Mouse (Mus musculus): Measurements from ENCODE around the gene Cfap61. TPM values are rescaled to one million over a fixed set of nuclear protein-coding genes. Genes with fewer than 3 reads are reported as not detected.

Cfap61 gene
- polyA plus RNA-seq, 1 experiment from 2014 or later, result 0.31 TPM

- Histone ChIP-seq H3K4me3 (no peak overlapping the region), H3K9me3 (no peaks in the 10 kb centered on the region), H3K36me3 (no peaks in the 10 kb centered on the region), H3K27ac (no peak overlapping the region), H3K9ac (no peak overlapping the region), H3K27me3 (no peaks in the 10 kb centered on the region), H3K4me1 (no peaks in the 10 kb centered on the region), H3K4me2 (no peak overlapping the region)
- ATAC-seq (ENCODE audit: insufficient number of reproducible peaks, insufficient read depth, low FRiP score, low TSS enrichment, low read depth), result no peak
- WGBS, result 86% methylated on average over 7 of the region's 7 CpGs
These were observed 239.6 kb downstream of the Cfap61 start for GRCm38 (mm10) chr2:146174173-146174572.

- Histone ChIP-seq H3K9me3 (no peaks in the 10 kb centered on the region), H3K27me3 (no peaks in the 10 kb centered on the region), H3K4me3 (no peak overlapping the region), H3K36me3 (no peaks in the 10 kb centered on the region), H3K4me2 (no peak overlapping the region), H3K27ac (no peak overlapping the region), H3K4me1 (no peaks in the 10 kb centered on the region), H3K9ac (no peak overlapping the region)
- no peak for ATAC-seq (ENCODE audit: insufficient number of reproducible peaks, insufficient read depth, low FRiP score, low TSS enrichment, low read depth)
- WGBS, result 63% methylated on average over 1 of the region's 1 CpGs
These were observed 244.1 kb downstream of the Cfap61 start for GRCm38 (mm10) chr2:146178718-146179117.

- WGBS, result 80% methylated on average over 24 of the region's 24 CpGs
- Histone ChIP-seq H3K4me2 (no peak overlapping the region), H3K4me3 (no peak overlapping the region), H3K36me3 (no peaks in the 10 kb centered on the region), H3K9me3 (no peaks in the 10 kb centered on the region), H3K4me1 (no peaks in the 10 kb centered on the region), H3K27me3 (no peaks in the 10 kb centered on the region), H3K27ac (no peak overlapping the region), H3K9ac (no peak overlapping the region)
- no peak for ATAC-seq (ENCODE audit: insufficient number of reproducible peaks, insufficient read depth, low FRiP score, low TSS enrichment, low read depth)
These were observed 249.5 kb downstream of the Cfap61 start for GRCm38 (mm10) chr2:146183830-146184793.

- ATAC-seq (ENCODE audit: insufficient number of reproducible peaks, insufficient read depth, low FRiP score, low TSS enrichment, low read depth), result no peak
- H3K4me1 ChIP-seq, result no peaks in the 10 kb centered on the region
- no peak overlapping the region for H3K4me3 ChIP-seq
- H3K36me3 ChIP-seq, result no peaks in the 10 kb centered on the region
- H3K4me2 ChIP-seq, result no peak overlapping the region
- H3K9ac ChIP-seq, result no peak overlapping the region
- no peaks in the 10 kb centered on the region for H3K27me3 ChIP-seq
- H3K27ac ChIP-seq, result no peak overlapping the region
- 92% methylated on average over 11 of the region's 11 CpGs for WGBS
- H3K9me3 ChIP-seq, result no peaks in the 10 kb centered on the region
These were observed 261.5 kb downstream of the Cfap61 start for GRCm38 (mm10) chr2:146196126-146196525.

GRCm38 (mm10) chr2:146197947-146198346 lies 263.4 kb downstream of the Cfap61 start:
- H3K4me2 ChIP-seq, result no peak overlapping the region
- H3K4me3 ChIP-seq, result no peak overlapping the region
- no peak for ATAC-seq (ENCODE audit: insufficient number of reproducible peaks, insufficient read depth, low FRiP score, low TSS enrichment, low read depth)
- no peaks in the 10 kb centered on the region for H3K4me1 ChIP-seq
- 67% methylated on average over 7 of the region's 7 CpGs for WGBS
- no peaks in the 10 kb centered on the region for H3K36me3 ChIP-seq
- no peaks in the 10 kb centered on the region for H3K9me3 ChIP-seq
- H3K27ac ChIP-seq, result no peak overlapping the region
- H3K9ac ChIP-seq, result no peak overlapping the region
- no peaks in the 10 kb centered on the region for H3K27me3 ChIP-seq

DNA sequence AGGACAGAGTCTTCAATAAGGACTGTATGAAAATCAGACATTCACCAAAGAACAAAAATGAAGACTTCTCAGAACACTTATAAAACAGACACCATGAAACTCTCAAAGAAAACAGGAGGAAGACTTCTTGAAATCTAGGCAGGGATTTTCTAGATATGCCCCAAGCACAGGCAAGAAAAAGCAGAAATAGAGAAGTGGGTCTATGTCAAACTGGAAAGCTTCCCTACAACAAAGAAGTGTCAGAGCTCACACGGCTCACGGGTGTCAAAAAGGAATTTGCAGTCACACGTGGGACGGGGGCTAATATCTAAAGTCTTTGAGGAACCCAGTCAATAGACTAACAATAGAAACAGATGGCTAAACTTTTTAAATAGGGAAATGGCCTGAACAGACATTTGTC lies 276.4 kb downstream of the Cfap61 start:
- 65% methylated on average over 4 of the region's 4 CpGs for WGBS
- H3K4me2 ChIP-seq, result no peak overlapping the region

DNA sequence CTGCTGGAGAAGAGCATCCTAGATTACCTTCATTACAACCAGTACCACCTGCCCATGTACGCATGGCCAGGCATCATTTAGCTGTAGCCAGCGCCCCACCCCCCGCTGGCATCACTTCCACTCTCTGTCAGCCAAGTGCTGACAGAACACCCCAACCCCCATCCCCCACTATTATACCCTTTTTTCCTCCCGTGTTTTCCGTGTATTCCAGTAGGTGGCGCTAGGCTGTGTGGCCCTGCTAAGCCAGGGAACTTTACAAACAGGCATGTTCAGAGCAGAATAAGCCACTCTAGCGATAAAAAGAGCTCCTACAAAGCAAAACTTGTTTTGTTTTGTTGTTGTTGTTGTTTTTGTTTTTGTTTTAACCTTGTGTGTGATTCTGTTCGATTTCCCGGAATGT lies 280.1 kb downstream of the Cfap61 start:
- H3K4me1 ChIP-seq, result peaks cover 14% of the 10 kb centered on the region
- ATAC-seq (ENCODE audit: insufficient number of reproducible peaks, insufficient read depth, low FRiP score, low TSS enrichment, low read depth), result no peak
- H3K4me2 ChIP-seq, result no peak overlapping the region
- no peaks in the 10 kb centered on the region for H3K9me3 ChIP-seq
- no peak overlapping the region for H3K9ac ChIP-seq
- no peak overlapping the region for H3K27ac ChIP-seq
- no peaks in the 10 kb centered on the region for H3K36me3 ChIP-seq
- peaks cover 57% of the 10 kb centered on the region for H3K27me3 ChIP-seq
- WGBS, result 3% methylated on average over 9 of the region's 9 CpGs
- H3K4me3 ChIP-seq, result no peak overlapping the region

More for the DNA sequence above, 276.4 kb downstream of the Cfap61 start:
- no peaks in the 10 kb centered on the region for H3K36me3 ChIP-seq
- no peak overlapping the region for H3K9ac ChIP-seq
- ATAC-seq (ENCODE audit: insufficient number of reproducible peaks, insufficient read depth, low FRiP score, low TSS enrichment, low read depth), result no peak
- no peaks in the 10 kb centered on the region for H3K9me3 ChIP-seq
- H3K4me3 ChIP-seq, result no peak overlapping the region
- no peak overlapping the region for H3K27ac ChIP-seq
- peaks cover 23% of the 10 kb centered on the region for H3K27me3 ChIP-seq
- no peaks in the 10 kb centered on the region for H3K4me1 ChIP-seq

GRCm38 (mm10) chr2:146216111-146217064 lies 281.8 kb downstream of the Cfap61 start:
- no peaks in the 10 kb centered on the region for H3K36me3 ChIP-seq
- H3K27ac ChIP-seq, result no peak overlapping the region
- no peaks in the 10 kb centered on the region for H3K9me3 ChIP-seq
- H3K27me3 ChIP-seq, result peaks cover 67% of the 10 kb centered on the region
- no peak overlapping the region for H3K4me3 ChIP-seq
- H3K9ac ChIP-seq, result no peak overlapping the region
- 15% methylated on average over 14 of the region's 14 CpGs for WGBS
- ATAC-seq (ENCODE audit: insufficient number of reproducible peaks, insufficient read depth, low FRiP score, low TSS enrichment, low read depth), result no peak
- H3K4me1 ChIP-seq, result peaks cover 23% of the 10 kb centered on the region
- no peak overlapping the region for H3K4me2 ChIP-seq

- H3K27ac ChIP-seq, result no peak overlapping the region
- no peaks in the 10 kb centered on the region for H3K9me3 ChIP-seq
- H3K36me3 ChIP-seq, result no peaks in the 10 kb centered on the region
- H3K4me2 ChIP-seq, result no peak overlapping the region
- 0 out of 2 replicates have a peak overlapping the region, but pooled peaks have one; percentile 35 for H3K4me3 ChIP-seq
- no peak overlapping the region for H3K9ac ChIP-seq
- WGBS, result 2% methylated on average over 16 of the region's 16 CpGs
- ATAC-seq (ENCODE audit: insufficient number of reproducible peaks, insufficient read depth, low FRiP score, low TSS enrichment, low read depth), result no peak
- H3K4me1 ChIP-seq, result peaks cover 30% of the 10 kb centered on the region
- H3K27me3 ChIP-seq, result peaks cover 77% of the 10 kb centered on the region
These were observed 282.8 kb downstream of the Cfap61 start for GRCm38 (mm10) chr2:146217227-146217980.

- Histone ChIP-seq H3K9ac (no peak overlapping the region; the same call in 1 of the 2 replicates), H3K4me1 (peaks cover 38% of the 10 kb centered on the region), H3K9me3 (no peaks in the 10 kb centered on the region), H3K4me3 (peak overlapping the region; percentile 35), H3K27ac (no peak overlapping the region), H3K27me3 (peaks cover 85% of the 10 kb centered on the region), H3K4me2 (peak overlapping the region; percentile 57), H3K36me3 (no peaks in the 10 kb centered on the region)
- WGBS, result 1% methylated on average over 40 of the region's 40 CpGs
- ATAC-seq (ENCODE audit: insufficient number of reproducible peaks, insufficient read depth, low FRiP score, low TSS enrichment, low read depth), result no peak
These were observed 283.6 kb downstream of the Cfap61 start for GRCm38 (mm10) chr2:146218161-146218691.

Data from embryonic facial prominence, embryonic 13.5 days (tissue).